Mouse (Mus musculus) spleen, adult 2 months (tissue): ENCODE data around the gene Slc22a1. TPM values are rescaled to one million over a fixed set of nuclear protein-coding genes. Genes with fewer than 3 reads are reported as not detected.

ENCODE experiments used
- DNase-seq, 2 experiments: peaks; one replicate each; pipeline versions ENCODE4 v3.0.0 to v3.0.0-alpha.2; 2012 to 2021; ENCODE audit warnings: low spot score in 2 of 2, low read depth in 1 of 2
- H3K27ac ChIP-seq: fragments of 200-500 bp; 2 replicates; pipeline ENCODE4 v1.5.1; 2012; ENCODE audit warnings: low read length, inconsistent platforms; ENCODE audit not compliant: insufficient read depth
- H3K27me3 ChIP-seq: fragments of 200-500 bp; 2 replicates; pipeline ENCODE4 v1.6.1; 2012; ENCODE audit warnings: mild to moderate bottlenecking, moderate library complexity, low read length, inconsistent platforms; ENCODE audit not compliant: control insufficient read depth, insufficient read depth
- H3K36me3 ChIP-seq: fragments of 200-500 bp; 2 replicates; pipeline ENCODE4 v1.6.1; 2012; ENCODE audit warnings: mild to moderate bottlenecking, low read length, inconsistent platforms; ENCODE audit not compliant: control insufficient read depth, insufficient read depth
- H3K4me1 ChIP-seq: fragments of 200-500 bp; 2 replicates; pipeline ENCODE4 v1.6.1; 2011; ENCODE audit warnings: inconsistent platforms; ENCODE audit not compliant: control insufficient read depth, insufficient read depth, insufficient read length
- H3K4me3 ChIP-seq: fragments of 200-500 bp; 2 replicates; pipeline ENCODE4 v1.5.1; 2011; ENCODE audit warnings: mild to moderate bottlenecking, inconsistent platforms; ENCODE audit not compliant: insufficient read depth, insufficient read length; ENCODE audit errors: extremely low read depth
- CTCF ChIP-seq: fragments of 200-500 bp; IDR thresholded peaks from 2 replicates; pipeline ENCODE4 v1.5.1; 2011; ENCODE audit warnings: mild to moderate bottlenecking, inconsistent platforms; ENCODE audit not compliant: insufficient read depth, insufficient read length, insufficient replicate concordance; ENCODE audit errors: extremely low read depth
- POLR2A ChIP-seq: fragments of 200-500 bp; IDR thresholded peaks from 2 replicates; pipeline ENCODE4 v1.6.1; 2011; ENCODE audit warnings: low read depth, low read length, inconsistent platforms
- WGBS: fragments of 180-500 bp; shearing (Covaris S2); methylation state at CpG from one replicate; pipeline ENCODE4 v1.1.7; 2018; 5-methylcytosine and 5-hydroxymethylcytosine counted together
- polyA plus RNA-seq: library from polyadenylated mRNA; depleted of rRNA; stranded (reverse); fragments of >200 nt; gene quantifications from 2 replicates; pipeline ENCODE4 v1.2.3, GENCODE M21; 2012; rRNA removed

Gene Slc22a1
- 0.04 TPM in 2 replicates for polyA plus RNA-seq

- Histone ChIP-seq H3K27me3 (no peaks in the 10 kb centered on the region), H3K27ac (no peak within 1 kb of the TSS), H3K4me3 (no peak within 1 kb of the TSS), H3K4me1 (0 out of 2 replicates have a peak, but pooled peaks cover 2% of the 10 kb centered on the region), H3K36me3 (no peaks in the 10 kb centered on the region)
- DNase-seq = no peak
- TF ChIP-seq CTCF (no peak), POLR2A (no peak)
- WGBS = 81% methylated on average over 7 of the region's 7 CpGs
Measured at GRCm38 (mm10) chr17:12675646-12676045, at the start of gene Slc22a1. Slc22a1 (minus strand) TSS chr17:12675829.

DNA sequence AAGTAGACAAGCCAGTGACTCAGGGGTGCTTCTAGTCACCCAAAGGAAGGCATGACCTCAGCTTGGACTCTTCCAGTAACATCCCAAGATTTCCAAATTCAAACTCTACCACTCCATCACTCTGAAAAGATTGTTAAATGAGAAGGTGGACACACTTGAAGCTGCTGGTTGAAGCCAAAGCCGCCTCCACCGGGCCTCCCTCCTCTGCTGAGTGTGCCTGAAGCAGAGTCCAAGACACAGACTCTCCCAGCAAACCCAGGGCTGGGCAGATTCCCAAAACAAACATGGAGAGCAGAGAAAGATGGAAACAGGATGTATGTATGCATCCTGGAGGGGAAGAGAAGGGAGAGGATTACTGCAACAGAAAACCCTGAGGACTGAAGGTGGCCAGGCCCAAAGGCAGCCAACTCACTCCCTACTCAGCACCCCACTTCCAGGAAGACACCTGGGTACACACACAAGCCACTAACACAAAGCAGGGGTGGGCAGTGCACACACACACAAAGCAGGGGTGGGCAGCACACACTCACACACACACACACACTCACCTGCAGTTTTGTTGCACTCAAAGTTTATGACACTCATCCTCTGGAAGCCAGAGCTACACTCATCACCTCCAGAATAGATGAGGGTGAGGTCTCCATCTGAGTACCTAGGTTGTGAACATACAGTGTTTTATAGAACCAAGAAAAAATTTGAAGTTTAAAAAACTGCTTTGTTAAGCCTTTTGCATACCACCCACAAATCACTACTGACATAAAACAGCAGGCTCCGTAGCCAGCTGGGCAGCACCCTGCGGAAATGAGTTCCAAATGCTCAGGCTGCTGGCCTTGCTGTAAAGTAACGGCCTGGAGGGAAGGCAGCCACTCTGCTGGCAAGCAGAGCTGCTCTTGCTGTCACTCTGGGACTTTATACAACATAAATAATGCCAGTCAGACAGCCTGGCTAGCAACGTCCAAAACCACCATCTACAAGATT is 49.4 kb upstream of the Slc22a1 start:
- H3K36me3 ChIP-seq = no peaks in the 10 kb centered on the region
- no peaks in the 10 kb centered on the region for H3K4me1 ChIP-seq
- no peak overlapping the region for H3K4me3 ChIP-seq
- DNase-seq = no peak
- H3K27ac ChIP-seq = 0 out of 2 replicates have a peak overlapping the region, but pooled peaks have one; percentile 3
- 56% methylated on average over 6 of the region's 6 CpGs for WGBS
- TF ChIP-seq POLR2A (no peak), CTCF (no peak)
- H3K27me3 ChIP-seq = no peaks in the 10 kb centered on the region

DNA sequence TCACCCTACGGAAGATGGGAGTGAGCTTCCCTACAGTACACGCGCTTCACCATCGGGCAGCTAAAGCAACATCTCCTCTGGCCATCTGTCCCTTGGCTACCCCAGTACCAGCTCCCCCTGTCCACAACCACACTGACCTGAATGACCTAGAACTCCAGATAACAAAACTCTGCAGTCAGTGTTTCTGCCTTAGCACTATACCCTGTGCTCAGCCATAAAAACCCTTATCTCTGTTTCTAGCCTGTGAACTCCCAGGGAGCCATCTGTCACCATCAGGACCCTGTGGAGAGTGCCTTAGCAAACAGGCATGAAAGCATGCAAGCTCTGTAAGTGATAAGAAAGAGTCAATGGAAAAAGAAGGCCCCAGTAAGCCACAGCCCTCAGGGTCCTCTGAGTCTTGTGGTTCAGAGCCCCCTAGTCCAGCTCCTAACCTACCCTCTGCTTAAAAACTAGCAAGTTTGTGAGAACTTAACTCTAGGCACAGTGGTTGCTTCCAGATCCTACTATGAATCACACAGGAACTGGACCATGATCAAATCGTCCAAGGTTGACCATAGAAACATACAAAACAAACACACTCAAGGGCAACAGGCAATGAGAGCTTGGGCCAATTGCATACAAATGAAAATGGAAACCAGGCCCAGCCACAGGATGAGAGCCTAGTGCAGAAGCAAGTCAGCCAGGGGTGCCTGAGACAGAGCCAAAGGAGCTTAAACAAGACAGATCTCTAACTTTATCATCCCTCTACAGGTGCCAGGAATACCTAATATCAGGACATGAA is 48.5 kb upstream of the Slc22a1 start:
- H3K27ac ChIP-seq = no peak overlapping the region
- TF ChIP-seq POLR2A (no peak), CTCF (no peak)
- H3K36me3 ChIP-seq = no peaks in the 10 kb centered on the region
- 84% methylated on average over 5 of the region's 5 CpGs for WGBS
- no peak for DNase-seq
- no peaks in the 10 kb centered on the region for H3K27me3 ChIP-seq
- H3K4me3 ChIP-seq = no peak overlapping the region
- no peaks in the 10 kb centered on the region for H3K4me1 ChIP-seq

DNA sequence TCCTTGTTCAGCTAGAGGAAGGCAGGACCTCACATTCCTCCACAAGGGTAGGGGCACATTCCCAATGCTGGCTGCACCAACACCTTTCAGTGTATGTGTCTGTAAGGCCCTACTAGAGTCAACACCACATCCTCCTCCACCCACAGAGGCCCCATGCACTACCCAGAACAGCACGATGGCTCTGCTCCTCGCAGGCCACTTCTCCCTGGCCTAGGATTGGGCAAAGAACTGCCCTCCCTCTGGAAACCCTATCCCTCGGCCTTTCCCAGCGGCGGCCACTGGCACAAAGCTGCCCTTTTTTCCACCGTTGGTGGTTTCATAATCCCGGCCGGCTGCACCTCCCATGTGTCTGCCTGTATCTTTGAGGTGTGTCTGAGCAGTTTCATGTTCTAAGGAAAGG is 47.0 kb upstream of the Slc22a1 start:
- H3K27ac ChIP-seq = no peak overlapping the region
- no peaks in the 10 kb centered on the region for H3K27me3 ChIP-seq
- no peaks in the 10 kb centered on the region for H3K36me3 ChIP-seq
- no peak for TF ChIP-seq POLR2A
- TF ChIP-seq CTCF = no peak
- no peaks in the 10 kb centered on the region for H3K4me1 ChIP-seq
- DNase-seq = no peak
- WGBS = 32% methylated on average over 8 of the region's 8 CpGs
- no peak overlapping the region for H3K4me3 ChIP-seq

- WGBS = 88% methylated on average over 5 of the region's 5 CpGs
- TF ChIP-seq POLR2A = no peak
- no peak for TF ChIP-seq CTCF
- no peak overlapping the region for H3K4me3 ChIP-seq
- no peak for DNase-seq
- no peak overlapping the region for H3K27ac ChIP-seq
- no peaks in the 10 kb centered on the region for H3K4me1 ChIP-seq
- no peaks in the 10 kb centered on the region for H3K27me3 ChIP-seq
- H3K36me3 ChIP-seq = no peaks in the 10 kb centered on the region
Measured at GRCm38 (mm10) chr17:12721118-12721886, 45.7 kb upstream of the Slc22a1 start.

- H3K36me3 ChIP-seq = no peaks in the 10 kb centered on the region
- TF ChIP-seq POLR2A (no peak), CTCF (no peak)
- H3K4me3 ChIP-seq = no peak overlapping the region
- DNase-seq = no peak
- no peaks in the 10 kb centered on the region for H3K27me3 ChIP-seq
- H3K27ac ChIP-seq = no peak overlapping the region
- no peaks in the 10 kb centered on the region for H3K4me1 ChIP-seq
- WGBS = 78% methylated on average over 7 of the region's 7 CpGs
Measured at GRCm38 (mm10) chr17:12718251-12718650, 42.6 kb upstream of the Slc22a1 start.
